Mouse (Mus musculus): ENCODE measurements at regions not wholly inside any gene's neighbourhood (a gene's known extent, or its start where the extent isn't known, plus 50 kb on each side); places are given as distances from the start of the nearest gene placed in this dataset.

DNA sequence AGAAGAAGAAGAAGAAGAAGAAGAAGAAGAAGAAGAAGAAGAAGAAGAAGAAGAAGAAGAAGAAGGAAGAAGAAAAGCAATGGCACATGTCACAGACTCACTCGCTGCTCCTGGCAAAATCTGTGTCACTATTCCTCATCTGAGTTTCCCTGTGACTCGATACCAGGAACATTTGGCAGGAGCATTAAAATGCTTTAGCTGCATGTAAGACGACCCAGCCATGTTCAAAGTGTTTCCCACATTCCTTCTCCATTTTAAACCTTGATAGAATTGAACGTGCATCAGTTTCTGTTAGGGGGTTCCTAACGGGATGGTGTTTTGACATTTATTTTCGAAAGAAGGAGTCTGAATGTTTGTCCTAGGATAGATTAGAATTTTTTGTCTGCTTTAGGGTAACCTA, 51.2 kb upstream of the Pja2 start:
- no peak for ATAC-seq

DNA sequence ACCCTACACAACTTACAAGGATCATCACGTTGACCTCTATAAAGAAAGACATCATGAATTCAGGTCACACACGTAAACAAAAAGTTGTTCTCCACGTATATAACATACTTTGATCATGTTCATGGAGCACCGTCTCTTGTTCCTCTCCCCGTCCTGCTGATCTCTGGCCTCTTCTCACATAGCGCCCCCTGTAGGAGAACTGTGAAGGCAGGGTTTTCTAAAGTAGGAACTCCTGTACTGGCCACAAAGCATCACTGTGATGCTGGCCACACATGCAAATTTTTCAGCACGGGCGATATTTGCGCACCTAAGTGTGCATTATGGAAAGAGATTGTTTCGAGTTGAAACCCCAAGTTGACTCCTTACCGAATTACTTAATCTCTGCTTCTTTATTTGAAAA, 51.9 kb upstream of the Pja2 start:
- no peak for ATAC-seq

DNA sequence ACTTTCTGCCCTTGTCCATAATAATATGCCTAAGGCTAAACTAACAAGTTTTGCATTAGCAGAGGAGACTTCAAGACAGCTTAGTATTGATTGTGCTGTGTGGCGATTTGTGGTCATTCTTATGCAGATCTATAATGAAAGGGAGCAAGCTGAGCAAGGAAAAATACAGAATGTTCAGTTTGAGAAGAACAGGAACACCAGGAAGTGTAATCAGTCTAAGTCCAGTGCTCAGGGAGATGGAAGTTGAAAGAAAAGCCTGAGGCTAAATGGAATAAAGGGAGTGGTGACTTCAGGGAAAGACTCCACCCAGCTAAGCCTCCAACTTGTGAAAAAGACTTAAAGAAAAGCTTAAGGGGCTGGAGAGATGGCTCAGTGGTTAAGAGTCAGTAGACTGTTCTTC, 58.6 kb upstream of the Pja2 start:
- ATAC-seq, result no peak

DNA sequence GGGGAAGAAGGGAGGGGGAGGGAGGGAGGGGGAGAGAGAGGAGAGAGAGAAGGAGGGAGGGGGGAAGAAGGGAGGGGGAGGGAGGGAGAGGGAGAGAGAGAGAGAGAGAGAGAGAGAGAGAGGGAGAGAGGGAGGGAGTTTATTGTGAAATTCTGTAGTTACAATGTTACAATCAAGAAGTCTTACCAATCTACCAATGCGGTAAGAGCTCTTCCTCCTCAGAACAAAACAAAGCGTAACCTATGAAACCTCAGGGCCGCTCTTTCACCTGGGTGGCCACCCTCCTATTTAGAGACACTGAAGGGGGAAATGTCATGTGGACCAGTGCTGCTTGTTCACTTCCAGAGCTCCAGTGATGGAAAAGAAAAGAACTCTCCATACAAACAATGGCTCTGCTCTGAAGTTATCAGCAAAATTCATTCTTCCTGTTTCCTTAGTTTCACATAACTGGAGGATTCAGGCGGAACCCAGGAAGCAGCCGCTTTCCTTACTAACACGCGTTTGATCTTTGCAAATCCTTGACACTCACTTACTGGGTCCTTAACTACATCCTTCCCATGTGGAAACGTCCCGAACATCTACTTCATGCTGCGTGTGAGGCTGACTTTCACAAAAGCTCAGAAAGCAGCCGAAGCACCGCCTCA, 65.7 kb upstream of the Pja2 start:
- ATAC-seq, result no peak

DNA sequence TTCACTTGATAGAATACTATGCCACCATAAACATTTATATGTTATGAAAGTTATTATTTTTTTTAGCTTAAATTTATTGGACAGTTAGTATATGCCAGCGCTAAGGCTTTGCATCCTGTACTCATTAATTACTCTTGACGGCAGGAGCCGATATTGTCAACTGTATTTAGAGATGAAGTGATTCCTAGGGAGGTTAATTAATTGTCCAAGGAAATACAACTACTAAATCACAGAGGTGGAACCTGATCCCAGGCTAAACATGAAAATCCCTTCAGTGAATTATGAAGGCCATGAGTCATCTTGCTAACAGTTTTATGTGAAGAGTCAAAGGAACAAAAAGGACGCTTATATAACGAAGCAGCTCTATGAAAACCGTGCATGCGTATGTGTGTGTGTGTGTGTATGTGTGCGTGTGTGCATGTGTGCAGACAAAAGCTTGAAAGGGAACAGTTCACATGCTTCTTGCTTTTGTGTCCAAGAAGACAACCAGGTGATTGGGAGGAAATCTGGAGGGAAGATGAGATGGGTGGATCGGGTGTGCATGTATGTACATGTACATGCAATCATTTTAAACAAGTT, 66.5 kb upstream of the Pja2 start:
- no peak for ATAC-seq

DNA sequence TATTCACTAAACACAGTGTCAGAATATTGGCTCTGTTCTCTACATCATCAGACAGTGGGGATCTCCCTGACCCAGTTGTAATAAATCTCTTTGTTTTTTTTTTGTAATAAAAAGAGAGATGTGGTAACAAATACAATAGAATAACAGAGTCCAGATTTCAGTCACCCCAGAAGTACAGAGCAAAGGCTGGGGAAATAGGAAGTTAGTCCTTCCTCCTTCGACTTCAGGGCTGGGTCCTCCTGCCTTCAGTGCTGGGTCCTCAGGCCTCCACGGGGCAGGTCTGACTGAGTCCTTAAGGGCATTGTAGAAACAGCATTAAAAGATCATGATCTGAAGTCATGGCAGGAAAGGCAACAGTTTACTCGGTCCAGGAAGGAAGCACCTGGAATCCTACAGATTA, 67.0 kb upstream of the Pja2 start:
- ATAC-seq, result no peak

DNA sequence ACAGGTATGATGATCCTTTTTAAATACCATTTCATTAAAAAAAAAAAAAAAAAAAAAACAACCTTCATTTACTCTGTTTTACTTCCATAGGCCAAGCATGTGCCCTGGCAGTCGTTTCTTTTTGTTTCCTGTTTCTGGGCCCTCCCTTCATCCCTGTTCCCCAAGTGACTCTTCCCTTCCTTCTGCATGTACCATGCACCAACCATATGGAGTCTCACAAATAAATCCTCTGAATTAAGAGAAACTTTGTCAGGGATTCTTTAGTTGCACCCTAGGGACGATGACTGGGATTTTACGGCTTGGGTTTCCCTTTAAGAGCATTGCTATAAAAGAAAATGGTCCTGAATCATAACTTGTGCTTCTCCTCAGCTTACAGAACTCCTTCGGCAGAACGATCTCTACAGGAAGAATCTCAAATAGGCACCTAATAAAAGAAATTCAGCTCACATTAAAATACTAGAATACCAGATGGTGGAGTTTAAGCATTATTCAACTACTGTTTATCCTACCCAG, 75.1 kb upstream of the Pja2 start:
- ATAC-seq, result no peak

DNA sequence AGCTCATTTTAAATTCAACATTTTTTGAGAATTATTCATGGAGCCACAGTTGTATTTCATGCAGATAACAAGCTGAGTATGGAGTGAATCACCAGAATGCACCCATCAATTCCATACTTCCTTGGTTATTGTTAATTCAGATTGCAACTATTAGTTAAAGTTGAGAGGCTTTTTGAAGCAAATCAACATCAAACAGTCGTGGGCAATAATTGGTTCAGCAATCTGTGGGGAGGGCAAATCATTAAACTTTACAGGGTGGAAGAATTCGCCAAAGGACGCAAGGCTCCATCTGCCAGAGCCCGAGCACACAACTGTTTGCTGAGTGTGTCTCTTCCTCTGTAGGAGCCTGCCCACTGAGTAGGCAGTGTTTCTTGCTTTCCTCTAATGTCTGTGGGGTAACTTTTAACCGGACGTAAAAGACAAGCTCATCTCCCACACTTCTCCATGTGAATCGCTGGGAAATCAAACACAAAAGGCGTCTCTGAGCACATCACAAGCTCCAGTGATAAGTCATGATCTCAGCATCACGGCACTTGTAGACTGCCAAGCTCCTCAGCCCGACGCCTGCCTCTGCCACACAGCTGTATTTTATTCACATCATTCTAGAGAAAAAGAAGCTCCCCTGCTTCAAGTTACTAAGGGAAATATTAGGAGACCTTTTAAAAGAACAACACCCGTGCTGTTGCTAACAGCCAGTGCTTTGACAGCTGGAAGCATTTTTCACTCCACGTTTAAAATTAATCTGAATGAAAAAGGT, 75.7 kb upstream of the Pja2 start:
- no peak for ATAC-seq

DNA sequence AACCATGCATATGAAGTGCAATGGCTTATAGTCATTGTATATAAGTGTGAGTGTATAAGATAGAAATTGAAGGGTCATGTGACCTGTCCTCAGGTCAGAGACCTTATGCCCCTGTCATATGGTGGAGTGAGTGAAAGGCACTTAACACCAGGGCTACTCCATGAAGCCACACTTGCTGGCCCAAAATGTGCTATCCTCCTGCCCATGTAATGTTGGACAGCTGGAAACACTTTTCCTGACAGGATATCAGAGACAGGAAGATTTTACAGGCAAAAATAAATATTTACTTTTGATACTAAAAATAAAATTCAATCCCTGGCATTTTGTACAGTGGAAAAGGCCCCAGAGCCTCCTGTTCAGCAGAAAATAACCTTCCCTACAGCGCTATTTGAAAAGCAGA, 94.1 kb upstream of the Pja2 start:
- ATAC-seq, result no peak

DNA sequence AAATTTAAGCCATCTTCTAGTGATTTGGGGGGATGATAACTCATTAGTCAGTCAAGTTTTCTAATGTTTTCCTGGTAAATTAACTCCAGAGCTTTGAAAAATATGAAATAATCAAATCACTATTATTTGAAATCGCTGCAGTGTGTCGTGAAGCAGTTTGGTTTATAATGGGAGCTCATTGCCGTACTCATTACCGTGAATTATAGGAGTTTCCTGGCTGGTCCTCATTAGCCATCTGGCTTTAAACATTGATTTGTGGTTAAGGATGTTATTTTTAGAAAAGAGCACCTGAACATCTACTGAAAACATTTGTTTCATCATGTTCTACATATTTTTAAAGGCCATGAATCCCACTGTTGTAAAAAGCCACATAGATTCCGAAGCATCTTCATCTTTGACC, 94.8 kb upstream of the Pja2 start:
- ATAC-seq, result no peak

DNA sequence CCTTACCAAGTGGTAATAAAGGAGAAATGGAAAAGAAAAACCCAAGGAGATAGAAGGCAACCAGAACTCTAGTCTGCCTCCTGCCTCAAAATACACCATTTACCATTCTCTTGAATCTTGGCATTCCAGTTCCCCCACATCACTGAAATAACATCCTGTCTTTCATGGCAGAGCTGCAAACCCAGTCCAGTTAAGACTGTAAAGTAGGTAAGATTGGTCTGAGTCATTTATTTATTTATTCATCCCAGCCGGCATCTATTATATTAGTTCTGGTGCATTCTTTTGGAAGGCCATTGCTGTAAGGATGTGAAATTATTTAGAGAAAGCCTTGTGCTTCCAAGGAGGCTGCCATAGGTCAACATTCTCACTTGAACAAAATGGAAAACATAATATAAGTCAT, 107.9 kb upstream of the Pja2 start:
- no peak for ATAC-seq

DNA sequence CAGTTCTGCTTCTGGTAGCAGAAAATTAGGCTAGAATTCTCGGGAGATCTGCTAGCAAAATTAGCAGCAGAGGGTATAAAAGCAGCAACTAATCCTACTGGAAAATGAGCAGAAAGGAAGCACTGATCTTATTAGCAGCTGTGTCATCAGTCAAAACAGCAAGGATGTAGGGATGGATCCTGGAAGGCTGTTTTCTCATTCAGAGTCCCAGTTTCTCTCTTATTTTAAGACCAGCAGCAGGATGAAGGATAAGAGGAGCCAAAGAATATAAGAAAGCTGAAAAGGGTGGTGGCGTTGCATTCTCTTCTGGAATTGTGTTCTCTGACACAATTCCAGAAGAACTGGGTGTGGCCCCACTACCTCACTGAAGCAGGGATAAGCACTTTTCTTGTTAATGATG, 123.0 kb upstream of the Pja2 start:
- no peak for ATAC-seq

DNA sequence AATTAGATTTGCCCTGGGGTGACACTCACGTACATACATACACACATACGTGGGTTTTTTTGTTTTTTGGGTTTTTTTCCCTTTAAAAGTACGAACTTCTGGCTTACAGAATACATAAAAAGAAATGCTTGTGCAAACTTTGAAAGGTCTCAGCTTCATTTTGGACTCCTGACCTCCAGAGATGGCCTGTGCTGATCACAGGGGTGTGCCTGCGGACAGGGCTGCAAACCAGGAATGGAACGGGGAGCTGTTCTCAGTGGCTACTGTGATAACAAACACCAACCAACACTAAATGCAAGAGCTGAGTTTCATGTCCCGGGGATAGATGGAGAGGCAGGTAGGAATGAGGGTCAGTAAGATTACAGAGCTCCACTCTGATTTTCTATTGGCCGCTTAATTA, 134.3 kb upstream of the Man2a1 start:
- no peak for ATAC-seq

DNA sequence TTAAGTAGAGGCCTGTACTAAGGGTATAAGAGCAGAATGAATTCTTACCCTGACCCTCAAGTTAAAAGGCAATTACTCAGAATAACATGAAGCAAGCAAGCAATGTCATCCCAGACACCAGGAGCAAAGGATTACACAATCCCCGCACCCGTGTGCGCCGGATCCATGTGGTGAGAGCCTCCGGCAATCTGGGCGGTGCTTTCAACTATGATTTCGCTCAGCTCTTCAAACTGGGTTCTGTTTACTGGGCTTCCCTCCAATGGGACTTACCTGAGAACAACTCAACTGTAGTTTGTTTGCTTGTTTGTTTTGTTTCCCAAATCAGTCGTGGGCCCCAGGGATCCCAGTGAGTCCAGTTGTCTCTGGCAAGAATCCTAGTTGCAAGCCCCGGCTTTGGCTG, 133.8 kb upstream of the Man2a1 start:
- no peak for ATAC-seq

DNA sequence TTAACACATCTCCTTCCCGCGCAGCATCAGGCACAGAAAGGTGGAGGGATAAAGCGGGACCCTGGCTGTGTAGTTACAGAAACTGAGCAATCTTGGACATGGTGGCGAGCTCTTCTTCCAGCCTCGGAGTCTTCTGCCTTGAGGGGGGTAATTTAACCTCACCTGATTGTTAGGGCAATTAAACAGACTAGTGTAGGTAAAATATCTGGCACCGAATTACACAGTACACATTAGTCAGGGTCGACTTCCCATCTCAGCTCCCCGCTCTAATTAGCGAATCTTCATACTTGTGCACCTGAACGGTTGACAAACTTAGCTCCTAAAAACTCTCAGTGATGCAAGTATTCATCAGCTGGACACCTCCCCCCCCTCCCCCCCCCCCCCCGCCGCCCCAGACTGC, 133.2 kb upstream of the Man2a1 start:
- ATAC-seq, result no peak

DNA sequence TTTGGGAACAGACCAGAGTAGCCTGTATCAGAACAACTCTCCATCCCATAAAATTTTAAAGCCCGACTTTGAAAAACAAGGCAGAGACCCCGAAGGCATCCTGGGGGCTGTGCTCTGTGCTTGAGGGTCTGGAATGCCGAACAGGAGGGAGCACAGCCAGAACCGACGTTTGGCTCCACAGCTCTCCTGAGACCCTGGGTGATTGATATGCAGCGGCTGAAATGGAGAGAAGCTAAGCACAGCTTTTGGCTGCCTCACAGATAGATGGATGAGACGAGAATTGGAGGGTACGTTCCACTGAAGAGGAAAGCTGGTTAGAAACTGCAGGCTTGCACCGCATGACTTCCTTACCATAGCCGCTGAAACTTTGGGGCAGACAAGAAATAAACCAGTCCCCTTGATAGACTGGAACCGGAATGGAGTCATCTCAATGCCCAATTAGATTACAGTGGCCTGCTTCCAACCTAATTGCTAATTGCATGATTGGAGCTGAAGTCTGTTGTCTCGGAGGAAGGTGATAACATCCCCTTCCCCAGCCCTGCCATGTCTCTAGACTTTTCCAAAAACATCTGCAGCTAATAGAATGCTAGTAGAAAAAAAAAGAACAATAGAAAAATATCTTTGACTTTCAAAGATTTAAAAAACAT, 130.7 kb upstream of the Man2a1 start:
- ATAC-seq, result no peak

DNA sequence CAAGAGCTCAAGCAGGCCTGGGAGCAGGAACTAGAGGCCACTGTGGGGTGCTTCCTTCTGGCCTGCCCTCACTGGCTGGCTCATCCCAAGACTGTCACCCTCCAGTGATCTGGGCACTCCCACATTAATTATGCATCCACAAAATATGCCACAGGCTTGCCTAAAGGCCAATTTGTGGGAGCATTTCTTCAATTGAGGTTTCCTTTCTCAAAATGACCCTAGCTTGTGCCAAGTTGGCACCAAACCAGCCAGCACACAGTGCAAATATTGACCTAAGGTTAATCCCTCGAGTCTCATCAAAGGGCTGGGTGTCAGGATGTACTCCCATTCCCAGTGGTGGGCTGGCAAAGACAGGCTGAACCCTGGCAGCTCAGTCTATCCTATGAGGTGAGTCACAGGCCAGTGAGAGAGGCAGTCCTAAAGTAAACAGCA, 119.9 kb upstream of the Man2a1 start:
- ATAC-seq, result no peak

DNA sequence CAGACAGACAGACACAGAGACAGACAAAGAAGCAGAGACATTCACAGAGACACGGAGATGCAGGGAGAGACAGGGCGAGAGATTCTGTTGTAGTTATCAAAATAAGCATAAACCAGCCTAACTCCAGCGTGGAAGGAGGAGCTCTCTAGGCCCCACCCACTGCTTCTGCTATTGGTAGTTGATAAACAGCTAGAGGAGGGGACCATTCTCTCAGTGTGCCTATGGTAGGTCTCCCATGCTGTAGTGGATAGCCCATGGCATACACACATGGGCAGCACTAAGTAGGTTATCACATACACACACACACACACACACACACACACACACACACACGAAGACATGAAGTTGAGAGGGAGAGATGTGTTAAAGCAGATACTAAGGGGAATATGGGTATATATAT, 115.7 kb upstream of the Man2a1 start:
- no peak for ATAC-seq

DNA sequence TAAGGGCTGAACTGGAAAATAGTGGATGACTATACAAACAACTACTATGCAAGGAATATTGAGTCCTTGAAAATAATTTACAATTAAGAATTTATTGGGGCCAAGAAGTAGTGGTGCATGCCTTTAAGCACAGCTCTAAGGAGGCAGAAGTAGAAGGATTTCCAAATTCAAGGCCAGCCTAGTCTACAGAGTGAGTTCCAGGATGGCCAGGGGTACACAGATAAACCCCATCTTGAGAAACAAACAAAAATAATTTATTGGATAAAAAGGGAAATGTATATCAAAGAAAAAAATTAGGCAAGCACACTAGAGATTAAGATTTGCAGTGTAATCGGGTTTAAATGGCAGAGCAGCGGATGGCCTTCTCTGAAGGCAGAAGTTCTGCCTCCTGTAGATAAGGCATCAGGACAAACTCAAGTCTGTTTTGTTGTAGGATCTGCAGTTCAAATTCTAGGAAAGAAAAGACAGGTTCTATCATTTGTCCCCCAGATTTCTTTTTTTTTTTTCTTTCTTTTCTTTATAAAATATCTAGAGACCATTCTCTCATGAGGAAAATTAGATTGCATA, 110.7 kb upstream of the Man2a1 start:
- ATAC-seq, result no peak

DNA sequence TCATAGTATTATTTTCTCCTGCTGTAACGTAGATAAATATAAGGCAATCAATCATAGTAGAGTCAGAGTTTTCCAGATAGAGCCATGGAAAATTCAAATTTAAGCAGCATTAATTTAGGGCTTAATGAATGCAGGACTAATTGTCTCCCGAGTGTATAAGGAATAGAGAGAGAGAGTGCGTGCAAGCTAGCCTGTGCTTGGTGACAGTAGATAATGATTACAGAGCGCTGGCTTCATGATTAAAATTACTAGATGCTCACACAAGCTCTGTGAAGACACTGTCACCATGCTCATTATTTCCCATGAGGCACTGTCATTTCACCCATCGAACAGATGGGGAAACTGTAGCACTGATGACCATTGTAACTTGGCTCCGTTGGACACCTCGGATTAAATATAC, 109.9 kb upstream of the Man2a1 start:
- ATAC-seq, result no peak

DNA sequence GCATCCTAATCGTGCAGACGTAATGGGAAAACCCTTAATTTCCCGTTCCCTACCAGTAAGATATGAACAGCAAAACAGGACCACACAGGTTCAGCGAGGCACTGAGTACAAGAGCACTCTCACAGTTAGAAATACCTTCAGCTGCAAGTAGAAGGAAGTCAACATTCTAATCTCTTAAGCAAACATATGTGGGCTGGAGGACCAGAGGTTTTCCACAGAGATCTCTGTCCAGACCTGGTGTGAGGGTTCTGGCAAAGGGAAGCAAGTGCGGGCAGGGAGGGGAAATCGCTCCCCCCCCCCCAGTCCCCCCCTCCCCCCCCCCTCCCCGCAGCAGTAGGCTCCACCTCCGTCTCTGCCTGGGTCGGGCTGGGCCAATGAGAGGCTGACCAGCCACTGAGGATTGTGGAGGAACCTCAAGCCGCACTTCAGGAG, 108.6 kb upstream of the Man2a1 start:
- no peak for ATAC-seq

DNA sequence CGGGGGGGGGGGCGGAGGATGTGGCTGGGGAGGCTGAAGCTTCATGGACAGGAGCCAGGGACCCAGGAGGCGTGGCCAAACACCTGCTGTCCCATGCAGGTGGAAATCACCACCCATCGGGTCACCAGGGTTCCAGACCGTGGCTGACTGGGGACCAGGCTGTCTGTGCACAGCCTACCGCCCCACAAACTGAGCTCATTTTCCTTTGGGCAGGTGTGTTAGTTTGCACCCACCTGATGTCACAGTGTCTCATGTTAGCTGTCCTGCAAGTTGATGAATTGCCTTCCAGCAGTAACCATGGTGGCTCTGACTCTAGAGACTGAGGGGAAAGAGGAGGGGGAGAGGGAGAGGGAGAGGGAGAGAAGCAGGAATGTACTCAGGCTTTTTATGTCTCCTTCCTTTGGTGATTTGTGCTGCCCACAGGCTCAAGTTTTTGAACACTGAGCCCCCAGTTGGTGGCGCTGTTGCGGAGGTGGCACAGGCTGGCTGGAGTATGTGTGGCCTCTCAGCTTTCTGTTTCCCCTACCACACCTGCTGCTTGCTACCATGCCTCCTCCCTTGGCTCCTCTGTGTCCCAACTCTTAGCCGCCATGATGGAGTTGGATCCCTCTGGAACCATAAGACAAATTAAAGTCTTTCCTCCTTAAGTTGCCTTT, 107.8 kb upstream of the Man2a1 start:
- ATAC-seq, result no peak
